Mouse (Mus musculus) right cerebral cortex, postnatal 10 days (tissue): ENCODE measurements around the gene Olfr19.
"Not testable (repeated sequence)": the region's sequence is repeated elsewhere in the genome, so short reads cannot be mapped to it uniquely, and the experiment has no call there.

Experiments
- DNase-seq, 2 experiments: peaks; one replicate each; pipeline ENCODE4 v3.0.0; 2021; ENCODE audit warnings: low spot score in 2 of 2

The Olfr19 gene

DNA sequence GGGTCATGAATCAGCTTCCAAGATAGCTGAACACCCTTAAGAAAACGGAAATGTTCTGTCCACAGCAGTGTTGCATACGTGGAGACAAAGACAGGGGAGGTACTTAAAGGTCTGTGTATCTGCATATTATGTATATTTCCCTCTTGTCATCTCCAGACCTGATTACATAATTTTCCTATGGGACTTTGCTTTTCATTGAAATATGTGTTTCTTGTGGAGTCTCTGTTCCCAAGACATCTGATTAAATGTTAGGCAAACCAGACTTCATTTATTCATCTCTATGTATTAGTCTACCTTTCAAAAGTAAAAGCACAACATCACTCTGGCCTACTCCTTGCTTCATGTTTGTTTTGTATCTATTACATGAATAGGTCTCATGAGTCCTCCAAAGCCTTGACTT, at the start of gene Olfr19:
Gene Olfr19, minus strand, starts transcription at position 101 of the 400 bp plus-strand sequence.
- DNase-seq, result no peak

GRCm38 (mm10) chr16:16684975-16685374, 8.8 kb upstream of the Olfr19 start:
- DNase-seq, result no peak

DNA sequence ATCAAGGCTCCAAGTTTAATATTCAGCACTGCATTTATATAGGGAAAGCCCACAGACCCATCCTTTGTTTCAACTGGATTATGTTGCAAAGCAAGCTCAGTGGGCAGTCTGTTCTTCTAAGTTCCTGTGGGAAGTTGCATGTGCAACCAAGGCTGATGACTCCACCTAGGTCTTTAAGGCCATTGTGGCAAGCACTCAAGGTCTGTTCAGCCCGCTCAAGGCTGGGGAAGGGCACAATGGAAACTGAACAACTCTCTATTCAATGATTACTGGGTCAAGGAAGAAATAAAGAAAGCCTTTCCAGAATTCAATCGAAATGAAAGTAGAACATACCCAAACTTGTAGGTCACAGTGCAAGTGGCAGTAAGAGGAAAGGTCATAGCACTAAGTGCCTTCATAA, 7.8 kb upstream of the Olfr19 start:
- no peak for DNase-seq

GRCm38 (mm10) chr16:16664994-16665393, 11.2 kb downstream of the Olfr19 start:
- no peak for DNase-seq

DNA sequence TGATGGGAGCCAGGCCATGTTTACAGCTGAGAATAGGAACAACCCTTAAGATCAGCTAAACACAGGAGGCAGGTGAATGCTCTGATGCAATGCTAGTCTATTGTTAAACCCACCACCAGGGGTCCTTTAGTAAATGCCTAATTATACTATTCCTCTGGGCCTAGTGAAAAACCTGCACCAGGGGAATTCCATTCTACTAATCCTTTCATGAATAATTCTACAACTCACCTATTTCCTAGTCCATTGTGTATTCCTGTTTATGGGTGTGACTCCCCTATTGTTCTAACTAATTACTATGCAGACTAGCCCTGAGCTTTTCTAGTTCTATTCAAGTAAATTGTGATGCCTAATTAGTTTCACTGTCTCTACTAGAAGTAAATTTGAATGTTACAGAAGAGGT, 11.7 kb downstream of the Olfr19 start:
- DNase-seq, result not testable (repeated sequence)

GRCm38 (mm10) chr16:16645148-16645547, 31.1 kb downstream of the Olfr19 start:
- no peak for DNase-seq

GRCm38 (mm10) chr16:16633730-16634129, 42.5 kb downstream of the Olfr19 start:
- DNase-seq, result no peak
